Mouse (Mus musculus) liver, adult 2 months (tissue): ENCODE data around the gene Cdan1.

Experiments used
- CTCF ChIP-seq: fragments of 200-500 bp; IDR thresholded peaks from 2 replicates; pipeline ENCODE4 v1.5.1; 2011; ENCODE audit warnings: low read depth, low read length, control low read depth
- POLR2A ChIP-seq: fragments of 200-500 bp; IDR thresholded peaks from 2 replicates; pipeline ENCODE4 v1.6.1; 2011; ENCODE audit warnings: low read length, control low read depth; ENCODE audit not compliant: insufficient read depth; ENCODE audit errors: extremely low read depth

GRCm38 (mm10) chr2:120697767-120698166, 152.2 kb downstream of the Cdan1 start:
- TF ChIP-seq POLR2A = no peak
- no peak for TF ChIP-seq CTCF
